Mouse (Mus musculus) liver, embryonic 14.5 days (tissue): ENCODE data around the gene Sh3bp4.

Experiments used
- CTCF ChIP-seq: IDR thresholded peaks from 2 replicates; pipeline ENCODE4 v1.5.1; 2016; ENCODE audit warnings: antibody characterized with exemption, low read depth, control low read depth
- EP300 ChIP-seq: IDR thresholded peaks from 2 replicates; pipeline ENCODE4 v1.6.1; 2016; ENCODE audit warnings: antibody characterized with exemption, low read depth

DNA sequence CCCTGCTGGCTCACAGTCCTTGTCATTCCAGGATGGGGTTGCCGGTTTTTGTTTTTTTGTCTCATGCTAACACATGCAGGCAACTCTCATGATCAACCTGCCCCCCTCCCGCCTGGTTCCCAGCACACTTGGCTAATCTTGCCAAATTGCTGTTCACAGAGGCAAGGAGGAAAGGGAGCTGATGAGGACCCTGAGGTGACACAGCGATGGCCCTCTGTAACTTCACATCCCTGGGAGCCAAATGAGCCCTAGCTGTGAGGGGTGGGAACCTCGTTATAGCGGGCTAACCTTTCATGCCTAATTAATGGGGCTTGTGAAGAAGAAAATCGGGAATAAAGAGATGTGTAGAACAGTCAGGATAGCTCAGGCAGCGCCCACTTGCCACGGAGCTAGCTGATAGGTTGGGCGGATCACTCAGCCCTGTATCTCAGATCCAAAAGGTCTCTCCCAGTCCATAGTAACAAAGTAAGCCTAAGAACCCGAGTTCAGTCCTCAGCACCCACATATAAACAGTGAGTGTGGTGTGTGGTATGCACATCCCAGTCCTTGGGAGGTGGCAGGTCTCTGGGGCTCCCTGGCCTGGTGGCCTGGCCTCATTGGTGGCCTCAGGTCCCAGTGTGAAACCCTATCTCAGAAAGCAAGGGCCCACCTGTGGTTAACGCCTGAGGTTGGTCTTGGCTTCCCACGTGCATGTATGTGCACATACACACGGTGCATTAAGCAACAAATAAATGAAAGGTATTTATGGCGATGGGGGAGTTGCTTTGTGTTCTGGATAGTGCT, 25.6 kb downstream of the Sh3bp4 start:
- TF ChIP-seq CTCF (no peak), EP300 (no peak)
